Mouse (Mus musculus) embryonic facial prominence, embryonic 13.5 days (tissue): ENCODE measurements around the gene Prdm12. TPM values are rescaled to one million over a fixed set of nuclear protein-coding genes. Genes with fewer than 3 reads are reported as not detected.
"Not testable (repeated sequence)": the region's sequence is repeated elsewhere in the genome, so short reads cannot be mapped to it uniquely, and the experiment has no call there.

Experiments used
- ATAC-seq: fragments of 200-750 bp; cut with Nextera tagmentation; 2 replicates; pipeline ENCODE4 v1.8.0; 2017; ENCODE audit warnings: low read depth; ENCODE audit not compliant: insufficient number of reproducible peaks, insufficient read depth, low FRiP score, low TSS enrichment
- H3K27ac ChIP-seq: fragments of 300-500 bp; sonication (generic); 2 replicates; pipeline ENCODE4 v1.5.1; 2015; ENCODE audit warnings: moderate library complexity, mild to moderate bottlenecking, inconsistent platforms
- H3K27me3 ChIP-seq: fragments of 300-500 bp; sonication (generic); 2 replicates; pipeline ENCODE4 v1.6.1; 2015; ENCODE audit warnings: mild to moderate bottlenecking, inconsistent platforms
- H3K36me3 ChIP-seq: fragments of 300-500 bp; sonication (generic); 2 replicates; pipeline ENCODE4 v1.6.1; 2015; ENCODE audit warnings: mild to moderate bottlenecking, inconsistent platforms
- H3K4me1 ChIP-seq: fragments of 300-500 bp; sonication (generic); 2 replicates; pipeline ENCODE4 v1.6.1; 2015; ENCODE audit warnings: inconsistent platforms
- H3K4me2 ChIP-seq: fragments of 300-500 bp; sonication (generic); 2 replicates; pipeline ENCODE4 v1.6.1; 2015; ENCODE audit warnings: moderate library complexity, mild to moderate bottlenecking, inconsistent platforms
- H3K4me3 ChIP-seq: fragments of 300-500 bp; sonication (generic); 2 replicates; pipeline ENCODE4 v1.5.1; 2015; ENCODE audit warnings: mild to moderate bottlenecking, inconsistent platforms
- H3K9ac ChIP-seq: fragments of 300-500 bp; sonication (generic); 2 replicates; pipeline ENCODE4 v1.6.1; 2015; ENCODE audit warnings: mild to moderate bottlenecking, inconsistent platforms
- H3K9me3 ChIP-seq: fragments of 300-500 bp; sonication (generic); 2 replicates; pipeline ENCODE4 v1.6.1; 2016; ENCODE audit warnings: inconsistent platforms
- WGBS: fragments of 180-500 bp; shearing (Covaris S2); methylation state at CpG from one replicate; pipeline ENCODE4 v1.1.7; 2015; ENCODE audit warnings: mixed read lengths; 5-methylcytosine and 5-hydroxymethylcytosine counted together
- polyA plus RNA-seq: library from polyadenylated mRNA; unstranded; fragments of >200 nt; fragmentation: Nextera tagmentation; extraction: Ambion mirVana; gene quantifications from 2 replicates; pipeline ENCODE4 v1.2.1, GENCODE M21; 2015

Gene Prdm12
- polyA plus RNA-seq, 1 experiment from 2014 or later: 0.08 TPM

GRCm38 (mm10) chr2:31653971-31654853 is 14.4 kb downstream of the Prdm12 start:
- Histone ChIP-seq H3K36me3 (no peaks in the 10 kb centered on the region), H3K4me3 (peak overlapping the region; percentile 62), H3K4me1 (peaks cover 12% of the 10 kb centered on the region), H3K27me3 (peaks cover 92% of the 10 kb centered on the region), H3K9me3 (peaks cover 4% of the 10 kb centered on the region; the same call in 1 of the 2 replicates), H3K4me2 (peak overlapping the region; percentile 100), H3K9ac (peak overlapping the region; percentile 55), H3K27ac (no peak overlapping the region)
- WGBS: under 1% methylated on average over 80 of the region's 109 CpGs
- no peak for ATAC-seq

- WGBS: 4% methylated on average over 22 of the region's 22 CpGs
- H3K4me1 ChIP-seq: peaks cover 12% of the 10 kb centered on the region
- no peak for ATAC-seq
- H3K27ac ChIP-seq: no peak overlapping the region
- peak overlapping the region; percentile 62 for H3K4me3 ChIP-seq
- H3K9me3 ChIP-seq: peaks cover 5% of the 10 kb centered on the region; the same call in 1 of the 2 replicates
- H3K36me3 ChIP-seq: no peaks in the 10 kb centered on the region
- H3K4me2 ChIP-seq: peak overlapping the region; percentile 100
- peak overlapping the region; percentile 55; the same call in 1 of the 2 replicates for H3K9ac ChIP-seq
- H3K27me3 ChIP-seq: peaks cover 89% of the 10 kb centered on the region
Observed at GRCm38 (mm10) chr2:31654854-31655559, 15.2 kb downstream of the Prdm12 start.

- ATAC-seq: no peak
- H3K27me3 ChIP-seq: peaks cover 77% of the 10 kb centered on the region
- WGBS: 80% methylated on average over 7 of the region's 7 CpGs
Observed at GRCm38 (mm10) chr2:31656374-31656773, 16.5 kb downstream of the Prdm12 start.

GRCm38 (mm10) chr2:31662939-31663803 is 23.3 kb downstream of the Prdm12 start:
- no peak overlapping the region for H3K27ac ChIP-seq
- H3K4me1 ChIP-seq: no peaks in the 10 kb centered on the region
- H3K36me3 ChIP-seq: no peaks in the 10 kb centered on the region
- H3K9me3 ChIP-seq: peaks cover 5% of the 10 kb centered on the region; the same call in 1 of the 2 replicates
- H3K9ac ChIP-seq: no peak overlapping the region
- H3K27me3 ChIP-seq: peaks cover 17% of the 10 kb centered on the region
- ATAC-seq: no peak
- no peak overlapping the region for H3K4me3 ChIP-seq
- H3K4me2 ChIP-seq: no peak overlapping the region
- 58% methylated on average over 8 of the region's 8 CpGs for WGBS

More at GRCm38 (mm10) chr2:31656374-31656773, 16.5 kb downstream of the Prdm12 start:
- Histone ChIP-seq H3K9ac (no peak overlapping the region), H3K4me3 (no peak overlapping the region), H3K27ac (no peak overlapping the region), H3K4me1 (peaks cover 12% of the 10 kb centered on the region), H3K9me3 (peaks cover 5% of the 10 kb centered on the region; the same call in 1 of the 2 replicates), H3K36me3 (no peaks in the 10 kb centered on the region), H3K4me2 (no peak overlapping the region)

- 83% methylated on average over 1 of the region's 1 CpGs for WGBS
- H3K9me3 ChIP-seq: peaks cover 5% of the 10 kb centered on the region; the same call in 1 of the 2 replicates
Observed at GRCm38 (mm10) chr2:31663804-31664180, 24.0 kb downstream of the Prdm12 start.

GRCm38 (mm10) chr2:31667332-31667731 is 27.5 kb downstream of the Prdm12 start:
- Histone ChIP-seq H3K27me3 (peaks cover 4% of the 10 kb centered on the region; the same call in 1 of the 2 replicates), H3K36me3 (peaks cover 2% of the 10 kb centered on the region; the same call in 1 of the 2 replicates), H3K4me3 (no peak overlapping the region), H3K9me3 (no peaks in the 10 kb centered on the region), H3K4me2 (no peak overlapping the region), H3K4me1 (peaks cover 10% of the 10 kb centered on the region), H3K27ac (no peak overlapping the region), H3K9ac (no peak overlapping the region)
- ATAC-seq: no peak
- WGBS: 18% methylated on average over 4 of the region's 4 CpGs

More at GRCm38 (mm10) chr2:31663804-31664180, 24.0 kb downstream of the Prdm12 start:
- ATAC-seq: no peak
- H3K4me2 ChIP-seq: no peak overlapping the region
- H3K27me3 ChIP-seq: peaks cover 11% of the 10 kb centered on the region
- no peaks in the 10 kb centered on the region for H3K4me1 ChIP-seq
- no peak overlapping the region for H3K9ac ChIP-seq
- H3K4me3 ChIP-seq: no peak overlapping the region
- no peak overlapping the region for H3K27ac ChIP-seq
- H3K36me3 ChIP-seq: no peaks in the 10 kb centered on the region

- Histone ChIP-seq H3K4me1 (peaks cover 14% of the 10 kb centered on the region), H3K36me3 (peaks cover 33% of the 10 kb centered on the region), H3K4me2 (peak within 1 kb of the TSS; percentile 87), H3K9ac (peak within 1 kb of the TSS; percentile 90), H3K27ac (peak within 1 kb of the TSS; percentile 87), H3K27me3 (no peaks in the 10 kb centered on the region), H3K4me3 (peak within 1 kb of the TSS; percentile 76), H3K9me3 (no peaks in the 10 kb centered on the region)
- peak; percentile 93 for ATAC-seq
- under 1% methylated on average over 27 of the region's 27 CpGs for WGBS
Observed at GRCm38 (mm10) chr2:31670551-31671035, 30.8 kb downstream of the Prdm12 start, which contains the start of gene Exosc2. Gene Exosc2 (plus strand): TSS chr2:31670715.

GRCm38 (mm10) chr2:31678641-31679040 is 38.8 kb downstream of the Prdm12 start:
- no peaks in the 10 kb centered on the region for H3K9me3 ChIP-seq
- WGBS: 92% methylated on average over 6 of the region's 6 CpGs
- H3K36me3 ChIP-seq: peaks cover 76% of the 10 kb centered on the region
- no peak overlapping the region for H3K9ac ChIP-seq
- ATAC-seq: no peak
- no peak overlapping the region for H3K4me2 ChIP-seq
- H3K4me1 ChIP-seq: no peaks in the 10 kb centered on the region
- H3K27ac ChIP-seq: no peak overlapping the region
- no peaks in the 10 kb centered on the region for H3K27me3 ChIP-seq
- H3K4me3 ChIP-seq: no peak overlapping the region

- H3K4me3 ChIP-seq, H3K27me3 ChIP-seq, H3K9ac ChIP-seq, H3K4me1 ChIP-seq, H3K9me3 ChIP-seq, H3K27ac ChIP-seq, ATAC-seq, H3K4me2 ChIP-seq: not testable (repeated sequence)
- 86% methylated on average over 15 of the region's 15 CpGs for WGBS
- H3K36me3 ChIP-seq: peaks cover 50% of the 10 kb centered on the region
Observed at GRCm38 (mm10) chr2:31681051-31681707, 41.3 kb downstream of the Prdm12 start.

GRCm38 (mm10) chr2:31681731-31682235 is 41.9 kb downstream of the Prdm12 start:
- H3K4me2 ChIP-seq: no peak overlapping the region
- H3K9me3 ChIP-seq: no peaks in the 10 kb centered on the region
- no peak overlapping the region for H3K4me3 ChIP-seq
- no peaks in the 10 kb centered on the region for H3K4me1 ChIP-seq
- no peak overlapping the region for H3K27ac ChIP-seq
- no peak overlapping the region for H3K9ac ChIP-seq
- peaks cover 44% of the 10 kb centered on the region for H3K36me3 ChIP-seq
- H3K27me3 ChIP-seq: no peaks in the 10 kb centered on the region
- ATAC-seq: no peak
- 82% methylated on average over 6 of the region's 6 CpGs for WGBS
